Mouse (Mus musculus): ENCODE results near the gene Epop. TPM values are rescaled to one million over a fixed set of nuclear protein-coding genes. Genes with fewer than 3 reads are reported as not detected.
"Not testable (repeated sequence)": the region's sequence is repeated elsewhere in the genome, so short reads cannot be mapped to it uniquely, and the experiment has no call there.

Epop gene
- polyA plus RNA-seq, 1 experiment from 2014 or later = 3.3 TPM

DNA sequence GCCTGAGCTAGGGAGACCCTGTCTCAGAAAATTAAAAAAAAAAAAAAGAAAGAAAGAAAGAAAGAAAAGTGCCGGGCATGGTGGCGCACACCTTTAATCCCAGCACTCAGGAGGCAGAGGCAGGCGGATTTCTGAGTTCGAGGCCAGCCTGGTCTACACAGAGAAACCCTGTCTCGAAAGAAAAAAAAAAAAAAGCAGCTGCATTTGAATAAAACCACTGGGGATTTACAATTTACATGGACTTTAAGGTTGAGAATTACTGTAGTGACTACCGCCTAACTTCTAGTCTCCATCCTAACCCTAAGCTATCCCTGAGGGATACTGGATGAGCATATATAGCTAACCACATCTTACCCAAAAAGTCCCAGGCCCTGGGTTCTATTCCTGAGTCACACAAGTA, 28.5 kb upstream of the Epop start:
- H3K4me2 ChIP-seq (ENCODE audit: low read length); H3K36me3 ChIP-seq (ENCODE audit: control insufficient read depth, insufficient read depth, low read length); H3K9ac ChIP-seq (ENCODE audit: low read length); H3K27ac ChIP-seq (ENCODE audit: low read depth, low read length); H3K9me3 ChIP-seq (replicated peaks; ENCODE audit: control insufficient read depth, low read length); ATAC-seq; DNase-seq (ENCODE audit: low spot score); H3K4me3 ChIP-seq (ENCODE audit: low read depth, low read length): not testable (repeated sequence)
- Histone ChIP-seq H3K4me1 (ENCODE audit: control insufficient read depth, insufficient read depth, low read length) (peaks cover 21% of the 10 kb centered on the region), H3K27me3 (replicated peaks; ENCODE audit: control insufficient read depth, insufficient read depth, low read length) (peaks cover 17% of the 10 kb centered on the region)
- 89% methylated on average over 6 of the region's 6 CpGs for WGBS

GRCm38 (mm10) chr11:97657184-97657945, 27.9 kb upstream of the Epop start:
- Histone ChIP-seq H3K9ac (ENCODE audit: low read length) (no peak overlapping the region), H3K4me1 (ENCODE audit: control insufficient read depth, insufficient read depth, low read length) (peaks cover 18% of the 10 kb centered on the region), H3K4me3 (ENCODE audit: low read depth, low read length) (no peak overlapping the region), H3K27me3 (replicated peaks; ENCODE audit: control insufficient read depth, insufficient read depth, low read length) (peaks cover 15% of the 10 kb centered on the region), H3K27ac (ENCODE audit: low read depth, low read length) (no peak overlapping the region), H3K36me3 (ENCODE audit: control insufficient read depth, insufficient read depth, low read length) (no peaks in the 10 kb centered on the region), H3K4me2 (ENCODE audit: low read length) (no peak overlapping the region), H3K9me3 (replicated peaks; ENCODE audit: control insufficient read depth, low read length) (no peaks in the 10 kb centered on the region)
- ATAC-seq (no peak), DNase-seq (ENCODE audit: low spot score) (no peak)
- WGBS = 52% methylated on average over 5 of the region's 6 CpGs

GRCm38 (mm10) chr11:97656269-97656971, 26.9 kb upstream of the Epop start:
- Histone ChIP-seq H3K36me3 (ENCODE audit: control insufficient read depth, insufficient read depth, low read length) (no peaks in the 10 kb centered on the region), H3K27ac (ENCODE audit: low read depth, low read length) (no peak overlapping the region), H3K4me1 (ENCODE audit: control insufficient read depth, insufficient read depth, low read length) (peaks cover 8% of the 10 kb centered on the region), H3K4me2 (ENCODE audit: low read length) (no peak overlapping the region), H3K27me3 (replicated peaks; ENCODE audit: control insufficient read depth, insufficient read depth, low read length) (peaks cover 6% of the 10 kb centered on the region), H3K4me3 (ENCODE audit: low read depth, low read length) (no peak overlapping the region), H3K9ac (ENCODE audit: low read length) (no peak overlapping the region), H3K9me3 (replicated peaks; ENCODE audit: control insufficient read depth, low read length) (no peaks in the 10 kb centered on the region)
- 70% methylated on average over 14 of the region's 14 CpGs for WGBS
- no peak for DNase-seq (ENCODE audit: low spot score)
- ATAC-seq = no peak

- DNase-seq (ENCODE audit: low spot score) = no peak
- 92% methylated on average over 2 of the region's 2 CpGs for WGBS
- Histone ChIP-seq H3K9ac (ENCODE audit: low read length) (no peak overlapping the region), H3K4me2 (ENCODE audit: low read length) (no peak overlapping the region), H3K36me3 (ENCODE audit: control insufficient read depth, insufficient read depth, low read length) (no peaks in the 10 kb centered on the region), H3K4me1 (ENCODE audit: control insufficient read depth, insufficient read depth, low read length) (no peaks in the 10 kb centered on the region), H3K27me3 (replicated peaks; ENCODE audit: control insufficient read depth, insufficient read depth, low read length) (no peaks in the 10 kb centered on the region), H3K9me3 (replicated peaks; ENCODE audit: control insufficient read depth, low read length) (no peaks in the 10 kb centered on the region), H3K4me3 (ENCODE audit: low read depth, low read length) (no peak overlapping the region), H3K27ac (ENCODE audit: low read depth, low read length) (no peak overlapping the region)
- no peak for ATAC-seq
Measured at GRCm38 (mm10) chr11:97654210-97654609, 24.7 kb upstream of the Epop start.

DNA sequence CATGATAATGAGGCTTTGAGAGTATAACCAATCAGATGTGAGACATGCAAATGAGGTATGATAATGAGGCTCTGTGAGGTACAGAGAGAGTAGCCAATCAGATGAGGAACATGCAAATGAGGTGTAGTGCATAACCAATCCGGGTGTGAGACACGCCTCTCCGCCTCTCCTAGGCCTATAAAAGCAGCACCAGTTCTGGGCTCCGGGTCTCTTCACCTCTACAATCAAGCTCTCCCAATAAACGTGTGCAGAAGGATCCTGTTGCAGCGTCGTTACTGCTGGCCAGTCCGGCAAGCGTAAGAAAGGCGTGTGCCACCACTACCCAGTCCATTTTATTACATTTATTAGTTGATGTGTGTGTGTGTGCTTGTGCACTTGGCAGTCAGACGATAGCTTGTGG, 23.9 kb upstream of the Epop start:
- ATAC-seq; H3K9ac ChIP-seq (ENCODE audit: low read length); H3K4me1 ChIP-seq (ENCODE audit: control insufficient read depth, insufficient read depth, low read length); H3K27ac ChIP-seq (ENCODE audit: low read depth, low read length); H3K27me3 ChIP-seq (replicated peaks; ENCODE audit: control insufficient read depth, insufficient read depth, low read length); H3K4me2 ChIP-seq (ENCODE audit: low read length); H3K36me3 ChIP-seq (ENCODE audit: control insufficient read depth, insufficient read depth, low read length); H3K9me3 ChIP-seq (replicated peaks; ENCODE audit: control insufficient read depth, low read length); DNase-seq (ENCODE audit: low spot score); H3K4me3 ChIP-seq (ENCODE audit: low read depth, low read length): not testable (repeated sequence)
- WGBS = 92% methylated on average over 11 of the region's 11 CpGs

- Histone ChIP-seq H3K4me3 (ENCODE audit: low read depth, low read length) (no peak overlapping the region), H3K27ac (ENCODE audit: low read depth, low read length) (no peak overlapping the region), H3K9ac (ENCODE audit: low read length) (no peak overlapping the region), H3K36me3 (ENCODE audit: control insufficient read depth, insufficient read depth, low read length) (no peaks in the 10 kb centered on the region), H3K27me3 (replicated peaks; ENCODE audit: control insufficient read depth, insufficient read depth, low read length) (no peaks in the 10 kb centered on the region), H3K9me3 (replicated peaks; ENCODE audit: control insufficient read depth, low read length) (no peaks in the 10 kb centered on the region), H3K4me1 (ENCODE audit: control insufficient read depth, insufficient read depth, low read length) (no peaks in the 10 kb centered on the region), H3K4me2 (ENCODE audit: low read length) (no peak overlapping the region)
- WGBS = 47% methylated on average over 5 of the region's 5 CpGs
- no peak for ATAC-seq
- DNase-seq (ENCODE audit: low spot score) = no peak
Measured at GRCm38 (mm10) chr11:97650341-97650740, 20.8 kb upstream of the Epop start.

GRCm38 (mm10) chr11:97648541-97648940, 19.0 kb upstream of the Epop start:
- not testable (repeated sequence) for H3K4me1 ChIP-seq (ENCODE audit: control insufficient read depth, insufficient read depth, low read length); H3K27ac ChIP-seq (ENCODE audit: low read depth, low read length); H3K36me3 ChIP-seq (ENCODE audit: control insufficient read depth, insufficient read depth, low read length); DNase-seq (ENCODE audit: low spot score); H3K4me3 ChIP-seq (ENCODE audit: low read depth, low read length); H3K9me3 ChIP-seq (replicated peaks; ENCODE audit: control insufficient read depth, low read length); H3K27me3 ChIP-seq (replicated peaks; ENCODE audit: control insufficient read depth, insufficient read depth, low read length); ATAC-seq; H3K9ac ChIP-seq (ENCODE audit: low read length); H3K4me2 ChIP-seq (ENCODE audit: low read length)
- WGBS = 95% methylated on average over 3 of the region's 4 CpGs

GRCm38 (mm10) chr11:97644834-97645233, 15.3 kb upstream of the Epop start:
- ATAC-seq = no peak
- no peaks in the 10 kb centered on the region for H3K4me1 ChIP-seq (ENCODE audit: control insufficient read depth, insufficient read depth, low read length)
- no peaks in the 10 kb centered on the region for H3K9me3 ChIP-seq (replicated peaks; ENCODE audit: control insufficient read depth, low read length)
- H3K9ac ChIP-seq (ENCODE audit: low read length) = no peak overlapping the region
- H3K4me3 ChIP-seq (ENCODE audit: low read depth, low read length) = no peak overlapping the region
- no peak overlapping the region for H3K27ac ChIP-seq (ENCODE audit: low read depth, low read length)
- no peaks in the 10 kb centered on the region for H3K27me3 ChIP-seq (replicated peaks; ENCODE audit: control insufficient read depth, insufficient read depth, low read length)
- H3K4me2 ChIP-seq (ENCODE audit: low read length) = no peak overlapping the region
- WGBS = 1% methylated on average over 6 of the region's 6 CpGs
- H3K36me3 ChIP-seq (ENCODE audit: control insufficient read depth, insufficient read depth, low read length) = no peaks in the 10 kb centered on the region
- DNase-seq (ENCODE audit: low spot score) = peak; percentile 76

- Histone ChIP-seq H3K4me3 (ENCODE audit: low read depth, low read length) (no peak overlapping the region), H3K4me1 (ENCODE audit: control insufficient read depth, insufficient read depth, low read length) (no peaks in the 10 kb centered on the region), H3K27ac (ENCODE audit: low read depth, low read length) (no peak overlapping the region), H3K9me3 (replicated peaks; ENCODE audit: control insufficient read depth, low read length) (no peaks in the 10 kb centered on the region), H3K9ac (ENCODE audit: low read length) (no peak overlapping the region), H3K4me2 (ENCODE audit: low read length) (no peak overlapping the region), H3K36me3 (ENCODE audit: control insufficient read depth, insufficient read depth, low read length) (no peaks in the 10 kb centered on the region), H3K27me3 (replicated peaks; ENCODE audit: control insufficient read depth, insufficient read depth, low read length) (no peaks in the 10 kb centered on the region)
- 79% methylated on average over 8 of the region's 8 CpGs for WGBS
- no peak for DNase-seq (ENCODE audit: low spot score)
- ATAC-seq = no peak
Measured at GRCm38 (mm10) chr11:97643380-97644055, 14.0 kb upstream of the Epop start.
